Mouse (Mus musculus): Measurements from ENCODE around the gene Dio2. TPM values are rescaled to one million over a fixed set of nuclear protein-coding genes. Genes with fewer than 3 reads are reported as not detected.

Gene Dio2
- polyA plus RNA-seq, 1 experiment: 0.58 TPM

- no peak for DNase-seq
- WGBS: 73% methylated on average over 5 of the region's 5 CpGs
- no peak overlapping the region for H3K4me3 ChIP-seq (ENCODE audit: insufficient read depth, low read depth, low read length)
- 0 out of 2 replicates have a peak, but pooled peaks cover 1% of the 10 kb centered on the region for H3K27me3 ChIP-seq (replicated peaks; ENCODE audit: control insufficient read depth, insufficient read depth, low read length)
- TF ChIP-seq CTCF (conservative IDR thresholded peaks at IDR 0.05; ENCODE audit: insufficient read depth, insufficient read length, low read depth, low read length) (no peak), POLR2A (IDR thresholded peaks at IDR 0.05; ENCODE audit: low read depth, low read length) (no peak)
- no peak overlapping the region for H3K27ac ChIP-seq (ENCODE audit: insufficient read depth, low read depth, low read length)
- H3K36me3 ChIP-seq (ENCODE audit: control insufficient read depth, insufficient read depth, low read length): no peaks in the 10 kb centered on the region
- no peaks in the 10 kb centered on the region for H3K4me1 ChIP-seq (ENCODE audit: control insufficient read depth, insufficient read depth, low read length)
These were observed 3.7 kb downstream of the Dio2 start for GRCm38 (mm10) chr12:90734503-90734902.

GRCm38 (mm10) chr12:90733721-90734120 is 4.5 kb downstream of the Dio2 start:
- TF ChIP-seq CTCF (conservative IDR thresholded peaks at IDR 0.05; ENCODE audit: insufficient read depth, insufficient read length, low read depth, low read length) (no peak), POLR2A (IDR thresholded peaks at IDR 0.05; ENCODE audit: low read depth, low read length) (no peak)
- no peaks in the 10 kb centered on the region for H3K4me1 ChIP-seq (ENCODE audit: control insufficient read depth, insufficient read depth, low read length)

GRCm38 (mm10) chr12:90729648-90730047 is 8.6 kb downstream of the Dio2 start:
- H3K36me3 ChIP-seq (ENCODE audit: control insufficient read depth, insufficient read depth, low read length): no peaks in the 10 kb centered on the region
- no peaks in the 10 kb centered on the region for H3K4me1 ChIP-seq (ENCODE audit: control insufficient read depth, insufficient read depth, low read length)
- TF ChIP-seq CTCF (conservative IDR thresholded peaks at IDR 0.05; ENCODE audit: insufficient read depth, insufficient read length, low read depth, low read length): peak; percentile 69
- TF ChIP-seq POLR2A (IDR thresholded peaks at IDR 0.05; ENCODE audit: low read depth, low read length): no peak
- peak; percentile 42 for DNase-seq
- no peak overlapping the region for H3K27ac ChIP-seq (ENCODE audit: insufficient read depth, low read depth, low read length)
- no peak overlapping the region for H3K4me3 ChIP-seq (ENCODE audit: insufficient read depth, low read depth, low read length)
- H3K27me3 ChIP-seq (replicated peaks; ENCODE audit: control insufficient read depth, insufficient read depth, low read length): no peaks in the 10 kb centered on the region
- 41% methylated on average over 10 of the region's 10 CpGs for WGBS

More at GRCm38 (mm10) chr12:90733721-90734120, 4.5 kb downstream of the Dio2 start:
- Histone ChIP-seq H3K27me3 (replicated peaks; ENCODE audit: control insufficient read depth, insufficient read depth, low read length) (0 out of 2 replicates have a peak, but pooled peaks cover under 1% of the 10 kb centered on the region), H3K4me3 (ENCODE audit: insufficient read depth, low read depth, low read length) (no peak overlapping the region), H3K36me3 (ENCODE audit: control insufficient read depth, insufficient read depth, low read length) (no peaks in the 10 kb centered on the region), H3K27ac (ENCODE audit: insufficient read depth, low read depth, low read length) (no peak overlapping the region)
- no peak for DNase-seq
- WGBS: 86% methylated on average over 6 of the region's 6 CpGs

- Histone ChIP-seq H3K4me1 (ENCODE audit: control insufficient read depth, insufficient read depth, low read length) (no peaks in the 10 kb centered on the region), H3K4me3 (ENCODE audit: insufficient read depth, low read depth, low read length) (no peak overlapping the region), H3K27me3 (replicated peaks; ENCODE audit: control insufficient read depth, insufficient read depth, low read length) (no peaks in the 10 kb centered on the region), H3K27ac (ENCODE audit: insufficient read depth, low read depth, low read length) (no peak overlapping the region), H3K36me3 (ENCODE audit: control insufficient read depth, insufficient read depth, low read length) (no peaks in the 10 kb centered on the region)
- TF ChIP-seq CTCF (conservative IDR thresholded peaks at IDR 0.05; ENCODE audit: insufficient read depth, insufficient read length, low read depth, low read length): no peak
- no peak for TF ChIP-seq POLR2A (IDR thresholded peaks at IDR 0.05; ENCODE audit: low read depth, low read length)
- WGBS: 59% methylated on average over 8 of the region's 8 CpGs
- DNase-seq: peak; percentile 28
These were observed 13.1 kb downstream of the Dio2 start for GRCm38 (mm10) chr12:90725107-90725506.

GRCm38 (mm10) chr12:90724644-90725043 is 13.6 kb downstream of the Dio2 start:
- Histone ChIP-seq H3K4me1 (ENCODE audit: control insufficient read depth, insufficient read depth, low read length) (no peaks in the 10 kb centered on the region), H3K27ac (ENCODE audit: insufficient read depth, low read depth, low read length) (no peak overlapping the region), H3K4me3 (ENCODE audit: insufficient read depth, low read depth, low read length) (no peak overlapping the region), H3K27me3 (replicated peaks; ENCODE audit: control insufficient read depth, insufficient read depth, low read length) (no peaks in the 10 kb centered on the region), H3K36me3 (ENCODE audit: control insufficient read depth, insufficient read depth, low read length) (no peaks in the 10 kb centered on the region)
- DNase-seq: peak; percentile 11
- TF ChIP-seq CTCF (conservative IDR thresholded peaks at IDR 0.05; ENCODE audit: insufficient read depth, insufficient read length, low read depth, low read length) (no peak), POLR2A (IDR thresholded peaks at IDR 0.05; ENCODE audit: low read depth, low read length) (no peak)
- WGBS: 55% methylated on average over 11 of the region's 11 CpGs

GRCm38 (mm10) chr12:90694135-90694534 is 44.1 kb downstream of the Dio2 start:
- WGBS: 82% methylated on average over 2 of the region's 2 CpGs
- TF ChIP-seq CTCF (conservative IDR thresholded peaks at IDR 0.05; ENCODE audit: insufficient read depth, insufficient read length, low read depth, low read length): no peak
- no peak for TF ChIP-seq POLR2A (IDR thresholded peaks at IDR 0.05; ENCODE audit: low read depth, low read length)
- no peaks in the 10 kb centered on the region for H3K27me3 ChIP-seq (replicated peaks; ENCODE audit: control insufficient read depth, insufficient read depth, low read length)

More at GRCm38 (mm10) chr12:90694135-90694534, 44.1 kb downstream of the Dio2 start:
- Histone ChIP-seq H3K4me1 (ENCODE audit: control insufficient read depth, insufficient read depth, low read length) (no peaks in the 10 kb centered on the region), H3K4me3 (ENCODE audit: insufficient read depth, low read depth, low read length) (no peak overlapping the region), H3K27ac (ENCODE audit: insufficient read depth, low read depth, low read length) (no peak overlapping the region), H3K36me3 (ENCODE audit: control insufficient read depth, insufficient read depth, low read length) (no peaks in the 10 kb centered on the region)
- no peak for DNase-seq

Measured in kidney, adult 2 months (tissue).